Mouse (Mus musculus) liver, adult 2 months (tissue): ENCODE results near the gene Crb1. TPM values are rescaled to one million over a fixed set of nuclear protein-coding genes. Genes with fewer than 3 reads are reported as not detected.

Experiments
- DNase-seq: peaks from one replicate; pipeline ENCODE4 v3.0.0-alpha.2; 2011; ENCODE audit warnings: low read depth, low spot score; ENCODE audit errors: extremely low read depth
- H3K27ac ChIP-seq: fragments of 200-500 bp; replicated peaks from 2 replicates; pipeline ENCODE4 v1.5.1; 2012; ENCODE audit warnings: low read depth, mild to moderate bottlenecking, control low read depth, inconsistent platforms, low read length; ENCODE audit not compliant: insufficient read depth
- H3K27me3 ChIP-seq: fragments of 200-500 bp; 2 replicates; pipeline ENCODE4 v1.6.1; 2012; ENCODE audit warnings: mild to moderate bottlenecking, moderate library complexity, low read length, inconsistent platforms; ENCODE audit not compliant: control insufficient read depth, insufficient read depth
- H3K36me3 ChIP-seq: fragments of 200-500 bp; 2 replicates; pipeline ENCODE4 v1.6.1; 2012; ENCODE audit warnings: low read length, inconsistent platforms; ENCODE audit not compliant: control insufficient read depth, insufficient read depth
- H3K4me1 ChIP-seq: fragments of 200-500 bp; 2 replicates; pipeline ENCODE4 v1.6.1; 2011; ENCODE audit warnings: low read length; ENCODE audit not compliant: control insufficient read depth, insufficient read depth
- H3K4me3 ChIP-seq: fragments of 200-500 bp; 2 replicates; pipeline ENCODE4 v1.5.1; 2011; ENCODE audit warnings: low read depth, mild to moderate bottlenecking, control low read depth, low read length, moderate library complexity; ENCODE audit not compliant: insufficient read depth
- H3K79me2 ChIP-seq: fragments of 200-500 bp; 2 replicates; pipeline ENCODE4 v1.6.1; 2012; ENCODE audit warnings: inconsistent platforms, mild to moderate bottlenecking, low read length, moderate library complexity; ENCODE audit not compliant: control insufficient read depth, insufficient read depth
- H3K9ac ChIP-seq: fragments of 200-500 bp; 2 replicates; pipeline ENCODE4 v1.6.1; 2012; ENCODE audit warnings: low read depth, mild to moderate bottlenecking, control low read depth, inconsistent platforms, low read length
- CTCF ChIP-seq: fragments of 200-500 bp; IDR thresholded peaks from 2 replicates; pipeline ENCODE4 v1.5.1; 2011; ENCODE audit warnings: low read depth, low read length, control low read depth
- POLR2A ChIP-seq: fragments of 200-500 bp; IDR thresholded peaks from 2 replicates; pipeline ENCODE4 v1.6.1; 2011; ENCODE audit warnings: low read length, control low read depth; ENCODE audit not compliant: insufficient read depth; ENCODE audit errors: extremely low read depth
- WGBS: fragments of 180-500 bp; shearing (Covaris S2); methylation state at CpG from one replicate; pipeline ENCODE4 v1.1.7; 2018; 5-methylcytosine and 5-hydroxymethylcytosine counted together
- polyA plus RNA-seq: library from polyadenylated mRNA; depleted of rRNA; stranded (reverse); fragments of >200 nt; gene quantifications from 2 replicates; pipeline ENCODE4 v1.2.3, GENCODE M21; 2012
- total RNA-seq: library from RNA; depleted of rRNA; stranded (reverse); fragments of >200 nt; gene quantifications from 2 replicates; pipeline ENCODE4 v1.2.3, GENCODE M21; 2014

Crb1 gene
- total and polyA plus RNA-seq, 2 experiments = not detected

DNA sequence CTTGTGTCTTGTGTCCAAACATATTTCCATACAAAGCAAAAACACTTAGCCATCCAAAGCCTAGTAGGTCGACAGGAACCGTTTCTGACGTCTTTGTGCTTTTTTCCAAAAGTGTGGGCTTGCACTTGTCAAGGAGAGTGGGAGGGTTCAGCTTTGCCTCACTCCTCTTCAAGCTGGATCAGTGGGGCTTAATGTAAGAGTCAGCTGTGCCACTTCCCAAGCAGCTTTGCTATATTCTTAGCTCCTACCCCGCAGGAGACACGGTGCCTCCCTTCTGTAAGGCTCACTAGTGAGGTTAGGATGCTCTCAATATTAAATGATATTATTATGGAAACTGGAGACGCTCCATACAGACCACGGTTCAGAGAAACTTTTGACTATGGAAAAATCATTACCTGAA, 121.3 kb downstream of the Crb1 start:
- no peaks in the 10 kb centered on the region for H3K79me2 ChIP-seq
- no peak overlapping the region for H3K4me3 ChIP-seq
- H3K9ac ChIP-seq = no peak overlapping the region
- H3K27me3 ChIP-seq = no peaks in the 10 kb centered on the region
- H3K27ac ChIP-seq = no peak overlapping the region
- WGBS = 68% methylated on average over 7 of the region's 7 CpGs
- H3K4me1 ChIP-seq = no peaks in the 10 kb centered on the region
- H3K36me3 ChIP-seq = no peaks in the 10 kb centered on the region
- DNase-seq = no peak
- TF ChIP-seq CTCF = no peak
- TF ChIP-seq POLR2A = no peak

GRCm38 (mm10) chr1:139252041-139252440, 124.9 kb downstream of the Crb1 start:
- H3K27me3 ChIP-seq = no peaks in the 10 kb centered on the region
- no peaks in the 10 kb centered on the region for H3K4me1 ChIP-seq
- H3K79me2 ChIP-seq = no peaks in the 10 kb centered on the region
- H3K9ac ChIP-seq = no peak overlapping the region
- WGBS = 86% methylated on average over 3 of the region's 3 CpGs
- TF ChIP-seq POLR2A (no peak), CTCF (no peak)
- no peaks in the 10 kb centered on the region for H3K36me3 ChIP-seq
- no peak overlapping the region for H3K4me3 ChIP-seq
- no peak for DNase-seq
- no peak overlapping the region for H3K27ac ChIP-seq

GRCm38 (mm10) chr1:139249159-139249558, 127.7 kb downstream of the Crb1 start:
- H3K4me1 ChIP-seq = no peaks in the 10 kb centered on the region
- no peak for TF ChIP-seq POLR2A
- TF ChIP-seq CTCF = no peak
- no peaks in the 10 kb centered on the region for H3K27me3 ChIP-seq
- 81% methylated on average over 6 of the region's 6 CpGs for WGBS
- DNase-seq = no peak
- H3K4me3 ChIP-seq = no peak overlapping the region
- H3K27ac ChIP-seq = no peak overlapping the region
- no peak overlapping the region for H3K9ac ChIP-seq
- no peaks in the 10 kb centered on the region for H3K79me2 ChIP-seq
- H3K36me3 ChIP-seq = no peaks in the 10 kb centered on the region

GRCm38 (mm10) chr1:139246723-139247380, 130.0 kb downstream of the Crb1 start:
- no peak overlapping the region for H3K4me3 ChIP-seq
- H3K4me1 ChIP-seq = no peaks in the 10 kb centered on the region
- no peak overlapping the region for H3K27ac ChIP-seq
- WGBS = 89% methylated on average over 12 of the region's 12 CpGs
- no peaks in the 10 kb centered on the region for H3K27me3 ChIP-seq
- no peaks in the 10 kb centered on the region for H3K79me2 ChIP-seq
- TF ChIP-seq POLR2A (no peak), CTCF (no peak)
- no peak overlapping the region for H3K9ac ChIP-seq
- no peak for DNase-seq
- H3K36me3 ChIP-seq = no peaks in the 10 kb centered on the region

GRCm38 (mm10) chr1:139236794-139237193, 140.1 kb downstream of the Crb1 start:
- no peaks in the 10 kb centered on the region for H3K27me3 ChIP-seq
- DNase-seq = no peak
- 62% methylated on average over 5 of the region's 5 CpGs for WGBS
- H3K79me2 ChIP-seq = no peaks in the 10 kb centered on the region
- TF ChIP-seq POLR2A = no peak
- no peak for TF ChIP-seq CTCF
- H3K4me1 ChIP-seq = no peaks in the 10 kb centered on the region
- no peak overlapping the region for H3K27ac ChIP-seq
- no peak overlapping the region for H3K9ac ChIP-seq
- H3K4me3 ChIP-seq = no peak overlapping the region
- no peaks in the 10 kb centered on the region for H3K36me3 ChIP-seq

DNA sequence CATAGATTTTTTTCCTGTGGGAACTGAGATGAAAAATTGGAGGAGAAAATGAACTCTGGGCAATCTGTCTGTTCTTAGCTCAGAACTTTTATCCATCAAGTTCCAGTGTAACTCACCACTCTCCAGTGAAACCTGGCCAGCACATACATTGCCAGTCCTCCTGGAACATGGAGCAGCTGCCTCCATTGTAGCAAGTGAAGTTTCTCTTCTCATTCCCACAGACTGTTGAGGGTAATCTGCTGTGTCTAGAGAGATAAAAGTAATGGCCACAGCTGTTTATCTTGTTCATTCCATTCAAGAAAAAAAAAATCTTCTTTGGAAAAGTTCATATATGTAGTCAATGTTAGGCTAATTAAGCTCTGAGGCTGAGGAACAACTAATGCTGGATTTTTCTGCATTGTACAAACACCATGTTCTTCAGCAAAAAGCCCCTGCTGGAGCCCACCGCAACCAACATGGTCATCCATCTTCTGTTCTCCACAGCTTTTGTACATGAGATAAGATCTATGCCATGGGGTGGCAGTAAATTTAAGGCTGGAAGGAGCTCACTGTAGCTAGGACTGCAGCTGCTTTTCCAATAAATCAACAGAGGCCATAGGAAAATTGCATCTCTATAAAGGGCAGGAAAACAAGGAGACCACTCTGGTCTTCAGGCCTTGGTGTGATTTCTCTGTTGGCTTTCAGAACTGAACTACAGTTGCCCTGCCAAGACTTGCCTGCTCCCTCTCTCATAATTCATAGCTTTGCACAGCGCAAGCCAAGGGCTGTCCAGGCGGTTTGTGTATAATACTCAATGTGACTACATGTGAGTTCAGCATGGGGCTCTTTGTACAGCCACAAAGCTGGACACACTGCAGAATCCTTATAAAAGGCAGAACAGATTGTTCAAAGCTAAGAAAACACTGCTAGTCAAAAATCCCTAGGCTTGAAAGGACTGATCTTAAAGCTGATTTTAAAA, 142.0 kb downstream of the Crb1 start:
- Histone ChIP-seq H3K4me1 (no peaks in the 10 kb centered on the region), H3K9ac (no peak overlapping the region), H3K79me2 (no peaks in the 10 kb centered on the region), H3K36me3 (no peaks in the 10 kb centered on the region), H3K27ac (no peak overlapping the region), H3K27me3 (no peaks in the 10 kb centered on the region), H3K4me3 (no peak overlapping the region)
- 89% methylated on average over 3 of the region's 3 CpGs for WGBS
- no peak for DNase-seq
- no peak for TF ChIP-seq CTCF
- no peak for TF ChIP-seq POLR2A
